Mouse (Mus musculus) cerebellum, postnatal 10 days (tissue): ENCODE results near the gene Akap7.
"Not testable (repeated sequence)": the region's sequence is repeated elsewhere in the genome, so short reads cannot be mapped to it uniquely, and the experiment has no call there.

Source experiments
- DNase-seq, 2 experiments: peaks; one replicate each; pipeline ENCODE4 v3.0.0; 2021; ENCODE audit warnings: mixed read lengths in 2 of 2

Akap7 gene

DNA sequence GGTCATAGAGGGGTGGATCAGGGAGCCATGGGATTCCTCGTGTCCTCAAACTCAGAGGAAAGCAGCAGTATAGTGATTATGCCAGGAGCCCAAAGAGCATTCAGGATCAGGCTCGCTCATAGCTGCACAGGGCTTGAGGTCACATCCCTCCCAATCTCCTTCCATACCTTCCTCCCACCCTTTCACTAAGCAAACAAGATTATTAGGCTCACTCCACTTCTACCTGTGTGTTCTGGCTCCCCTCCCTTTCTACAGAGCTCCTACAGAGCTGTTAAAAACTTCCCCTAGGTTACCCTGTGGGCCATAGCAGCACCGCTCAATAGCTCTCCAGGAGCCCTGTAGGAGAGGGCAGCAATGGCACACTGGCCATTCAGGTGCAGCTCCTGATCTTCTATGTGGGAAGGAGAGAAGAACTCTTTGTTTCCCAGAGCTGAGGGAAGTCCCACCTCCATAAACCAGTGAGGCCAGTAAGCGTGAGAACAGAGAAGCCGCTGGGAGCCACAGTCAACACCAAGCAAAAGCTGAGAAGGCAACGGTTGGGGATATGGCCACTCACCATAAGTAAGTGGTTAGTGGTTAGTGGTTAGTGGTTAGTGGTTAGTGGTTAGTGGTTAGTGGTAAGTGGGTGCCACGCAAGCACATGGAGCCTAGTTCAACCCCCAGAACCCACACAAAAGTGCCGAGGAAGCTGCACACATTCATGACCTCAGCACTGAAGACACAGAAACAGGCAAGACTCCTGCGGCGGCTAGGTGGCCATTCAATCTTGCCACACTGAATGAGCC lies 122.7 kb downstream of the Akap7 start:
- no peak for DNase-seq

GRCm38 (mm10) chr10:25183271-25183670 lies 124.4 kb downstream of the Akap7 start:
- no peak for DNase-seq

DNA sequence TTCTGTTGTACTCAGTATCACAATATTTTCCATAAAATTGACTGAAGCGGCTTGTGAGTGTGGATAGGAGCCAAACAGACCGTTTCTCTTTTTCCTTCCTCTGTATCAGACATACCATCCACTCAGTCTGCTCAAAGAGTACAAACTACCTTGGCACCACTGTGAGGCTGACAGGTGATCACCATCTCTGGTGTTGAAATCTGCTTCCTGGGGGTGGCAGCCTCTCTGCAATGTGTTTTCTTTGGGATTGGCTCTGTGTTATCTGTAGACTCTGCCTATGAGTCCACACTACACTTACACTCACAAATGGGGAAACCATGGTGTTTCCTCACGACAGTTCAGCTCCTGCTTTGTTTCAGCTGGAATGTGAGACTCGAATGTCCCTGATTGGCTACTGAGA lies 128.6 kb downstream of the Akap7 start:
- no peak for DNase-seq

DNA sequence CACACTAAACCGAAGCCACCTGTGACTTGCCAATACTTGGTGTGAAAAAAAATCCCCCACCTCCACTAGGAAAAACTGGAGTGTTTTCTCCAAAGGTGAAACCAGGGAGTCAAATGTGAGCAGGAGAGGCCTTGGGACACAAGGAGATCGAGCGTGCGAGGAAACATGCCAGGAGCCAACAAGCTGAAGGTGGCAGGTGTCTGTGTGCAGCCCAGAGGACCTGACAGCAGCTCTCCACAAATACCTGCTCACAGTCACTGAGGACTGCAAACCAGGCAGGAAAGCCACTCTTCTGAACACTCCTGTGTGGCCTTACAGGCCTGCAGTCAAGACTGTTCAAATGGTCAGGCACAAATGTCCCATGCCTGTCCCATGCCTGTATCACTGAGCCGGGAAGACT lies 130.4 kb downstream of the Akap7 start:
- DNase-seq = no peak

DNA sequence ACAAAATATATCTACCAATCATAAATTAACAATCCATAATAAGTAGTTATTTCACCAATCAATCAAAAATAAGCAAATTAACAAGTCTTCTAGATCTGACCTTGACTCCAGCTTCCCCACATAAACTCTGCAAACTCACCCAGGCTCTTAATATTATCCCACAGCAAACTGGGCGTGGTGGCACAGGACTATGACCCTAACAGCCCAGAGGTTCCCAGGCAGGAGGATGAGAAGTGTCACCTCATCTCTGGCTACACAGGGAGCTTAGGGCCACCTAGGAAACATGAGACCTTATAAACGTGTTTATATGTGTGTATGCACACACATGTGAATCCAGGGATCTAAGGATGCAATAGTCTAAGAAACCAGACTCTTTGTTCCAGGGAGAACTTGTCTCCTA lies 132.8 kb downstream of the Akap7 start:
- DNase-seq = no peak

- no peak for DNase-seq
Observed at GRCm38 (mm10) chr10:25167365-25168194, 140.1 kb downstream of the Akap7 start.

- not testable (repeated sequence) for DNase-seq
Observed at GRCm38 (mm10) chr10:25163510-25163909, 144.2 kb downstream of the Akap7 start.

GRCm38 (mm10) chr10:25161701-25162100 lies 146.0 kb downstream of the Akap7 start:
- DNase-seq = no peak

GRCm38 (mm10) chr10:25158651-25159050 lies 149.0 kb downstream of the Akap7 start:
- no peak for DNase-seq

DNA sequence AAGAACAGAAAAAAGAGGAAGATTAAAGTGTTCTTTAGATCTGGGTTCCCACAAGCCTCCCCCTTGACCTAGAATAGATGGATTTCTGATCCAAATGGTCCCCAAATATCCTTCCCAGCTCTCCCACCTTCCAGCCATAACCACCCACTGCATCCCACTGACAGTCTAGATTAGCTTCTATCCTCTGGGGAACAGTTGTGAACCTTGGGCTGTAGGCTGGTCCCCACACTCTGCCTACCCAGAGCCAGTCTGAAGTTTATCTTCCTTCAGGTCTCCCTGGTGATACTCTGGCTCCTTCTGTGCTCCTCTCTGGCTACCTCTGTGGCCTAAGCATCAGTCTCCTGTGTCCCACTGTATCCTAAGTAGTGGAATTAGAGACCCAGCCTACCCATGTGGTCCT lies 150.3 kb downstream of the Akap7 start:
- no peak for DNase-seq

DNA sequence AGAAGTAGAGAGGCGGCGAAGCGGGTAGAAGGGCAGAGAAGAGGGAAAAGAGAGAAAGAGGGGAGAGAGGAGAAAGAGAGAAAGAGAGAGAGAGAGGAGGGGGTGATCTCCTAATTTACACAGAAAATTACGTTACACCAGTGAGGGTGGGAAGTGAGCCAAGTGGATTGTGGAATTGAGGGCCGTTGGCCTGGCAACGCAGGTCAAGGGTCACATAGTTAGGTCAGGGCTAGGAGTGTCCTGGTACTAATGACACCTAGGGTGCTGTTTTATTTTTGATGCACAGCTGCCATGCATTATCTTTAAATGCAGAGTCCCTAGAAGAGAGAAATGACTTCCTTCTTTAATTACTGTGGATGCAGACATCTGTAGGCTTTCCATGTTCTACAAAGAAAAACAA lies 153.4 kb downstream of the Akap7 start:
- DNase-seq = no peak

GRCm38 (mm10) chr10:25151172-25151800 lies 156.4 kb downstream of the Akap7 start:
- no peak for DNase-seq

- DNase-seq = no peak
Observed at GRCm38 (mm10) chr10:25145851-25146250, 161.8 kb downstream of the Akap7 start.

DNA sequence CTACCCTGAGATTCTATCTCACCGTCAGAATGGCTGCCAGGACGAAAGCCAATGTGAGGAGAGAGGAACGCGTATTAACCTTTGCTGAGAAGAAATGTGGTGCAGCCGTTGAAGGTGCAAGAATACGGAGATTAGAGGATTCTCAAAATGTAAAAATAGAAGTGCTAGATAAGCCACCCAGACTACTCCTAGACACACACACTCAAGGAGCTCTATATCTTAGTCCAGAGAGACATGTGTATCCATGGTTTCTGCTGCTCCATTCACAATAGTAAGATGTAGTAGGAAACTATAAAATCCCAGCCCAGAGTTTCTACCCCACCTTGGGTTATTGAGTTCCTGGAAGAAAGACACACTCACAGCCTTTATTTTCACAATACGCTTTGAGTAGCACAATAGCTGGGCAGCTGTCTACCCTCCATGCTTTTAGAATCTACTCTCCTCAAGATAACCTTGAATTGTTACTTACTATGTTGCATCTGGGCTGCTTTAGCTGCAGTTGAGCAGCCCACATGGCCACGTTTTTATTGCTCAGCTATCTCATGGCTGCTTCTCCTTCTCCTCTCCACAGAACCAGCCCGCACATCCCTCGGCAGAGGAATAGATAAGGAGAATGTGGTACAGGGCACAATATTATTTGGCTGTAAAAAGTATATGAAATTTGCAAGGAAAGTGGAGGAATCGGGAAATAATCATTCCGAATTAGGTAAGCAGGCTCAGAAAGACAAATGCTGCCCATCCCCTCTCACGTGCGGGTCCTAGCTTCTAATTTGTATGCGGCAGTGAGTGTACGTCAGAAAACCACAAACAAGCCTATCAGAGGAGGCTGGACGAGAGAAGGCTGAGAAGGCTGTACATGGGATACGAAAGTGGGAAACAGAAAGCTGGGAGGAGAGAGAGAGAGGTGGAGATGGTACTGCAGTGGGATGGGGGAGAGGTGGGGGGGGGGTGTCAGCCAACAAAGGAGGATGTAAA lies 162.6 kb downstream of the Akap7 start:
- DNase-seq = no peak

DNA sequence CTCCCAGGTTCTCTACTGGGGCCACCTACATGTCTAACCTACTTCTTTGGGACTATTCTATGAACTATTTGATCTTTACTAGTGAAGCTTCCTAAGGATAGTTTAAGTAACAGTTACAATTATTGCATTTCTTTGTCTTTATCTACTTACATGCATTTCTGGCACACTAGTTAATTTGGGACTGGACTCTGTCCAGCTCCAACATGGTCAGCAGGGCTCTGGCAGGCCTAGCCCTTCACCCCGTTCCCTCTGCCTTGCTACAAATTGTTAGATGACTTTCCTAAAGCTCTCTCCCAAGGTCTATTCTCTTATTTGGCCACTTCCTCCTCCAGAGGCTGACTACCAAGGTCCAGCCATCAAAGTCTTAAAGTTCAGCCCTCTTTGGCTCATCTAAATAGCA lies 165.9 kb downstream of the Akap7 start:
- peak in 1 of 2 experiments; percentile 22 for DNase-seq

GRCm38 (mm10) chr10:25140155-25140755 lies 167.4 kb downstream of the Akap7 start:
- DNase-seq = peak; percentile 81 to 89

DNA sequence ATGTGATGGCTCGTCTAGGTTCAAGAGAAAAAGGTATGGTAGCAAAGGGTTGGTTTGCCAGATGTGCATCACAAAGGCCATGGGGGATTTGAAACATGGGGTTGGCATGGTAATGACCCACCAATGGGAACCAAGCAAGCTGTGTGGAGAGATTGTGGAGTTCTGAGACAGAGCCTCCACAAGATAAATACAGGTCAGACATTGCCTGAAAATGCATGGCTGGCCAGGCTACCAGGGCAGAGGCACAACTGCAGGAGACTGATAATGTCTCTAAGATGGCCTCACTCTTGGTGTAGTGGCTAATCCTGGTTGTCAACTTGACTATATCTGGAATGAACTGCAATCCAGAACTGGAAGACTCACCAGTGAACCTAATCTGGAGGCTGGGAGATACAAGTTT lies 174.1 kb downstream of the Akap7 start:
- no peak for DNase-seq

GRCm38 (mm10) chr10:25128455-25128863 lies 179.2 kb downstream of the Akap7 start:
- no peak for DNase-seq

GRCm38 (mm10) chr10:25126035-25126434 lies 181.6 kb downstream of the Akap7 start:
- no peak for DNase-seq

DNA sequence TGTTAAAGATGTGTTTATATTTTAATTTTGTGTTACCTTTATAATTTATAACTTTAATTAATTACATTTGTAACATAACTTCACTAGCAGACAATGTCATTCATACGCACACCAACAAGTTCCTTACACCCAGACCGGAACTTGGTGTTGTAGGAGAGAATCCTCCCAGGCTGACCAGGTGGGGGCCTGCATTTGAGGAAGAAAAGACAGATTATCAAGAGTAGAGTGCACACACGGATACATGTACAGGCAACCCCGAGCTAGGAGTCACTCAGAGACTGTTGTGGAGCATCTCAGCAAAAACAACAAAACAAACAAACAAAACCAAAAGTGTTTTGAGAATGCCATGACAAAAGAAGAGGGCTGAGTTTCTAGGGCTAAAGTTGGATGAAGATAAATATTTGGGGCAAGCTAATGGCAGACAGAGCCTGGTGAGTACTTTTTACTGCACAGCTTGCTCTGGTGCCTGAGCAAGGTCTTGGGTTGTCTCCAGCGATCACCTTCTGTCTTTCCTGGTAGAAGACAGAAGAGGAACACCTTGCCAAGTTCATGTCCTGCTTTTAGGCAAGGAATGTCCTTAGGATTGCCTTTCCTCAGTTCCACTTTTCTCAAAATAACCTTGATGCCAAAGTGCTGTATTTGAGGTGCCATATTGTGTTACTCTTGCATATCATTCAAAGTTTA lies 186.7 kb downstream of the Akap7 start:
- DNase-seq = peak; percentile 73 to 78
